Mouse (Mus musculus) hindbrain, embryonic 14.5 days (tissue): ENCODE results near the gene Irgc1. TPM values are rescaled to one million over a fixed set of nuclear protein-coding genes. Genes with fewer than 3 reads are reported as not detected.

Experiments used
- ATAC-seq: fragments of 200-750 bp; cut with Nextera tagmentation; 2 replicates; pipeline ENCODE4 v1.8.0; 2017; ENCODE audit warnings: moderate number of reproducible peaks, mild to moderate bottlenecking, moderate TSS enrichment, moderate library complexity; ENCODE audit not compliant: low FRiP score
- DNase-seq: peaks from one replicate; pipeline ENCODE4 v3.0.0-alpha.2; 2015; ENCODE audit warnings: low spot score
- H3K27ac ChIP-seq: fragments of 300-500 bp; sonication (generic); 2 replicates; pipeline ENCODE4 v1.5.1; 2014; ENCODE audit warnings: mild to moderate bottlenecking, moderate library complexity
- H3K27me3 ChIP-seq: fragments of 300-500 bp; sonication (generic); 2 replicates; pipeline ENCODE4 v1.6.1; 2014; ENCODE audit warnings: mild to moderate bottlenecking, low read length, mixed read lengths; ENCODE audit not compliant: control insufficient read depth, insufficient read depth
- H3K36me3 ChIP-seq: fragments of 300-500 bp; sonication (generic); replicated peaks from 2 replicates; pipeline ENCODE4 v1.6.1; 2014; ENCODE audit not compliant: control insufficient read depth, insufficient read depth
- H3K4me1 ChIP-seq: fragments of 300-500 bp; sonication (generic); replicated peaks from 2 replicates; pipeline ENCODE4 v1.6.1; 2014; ENCODE audit warnings: antibody characterized with exemption, low read length, mixed read lengths; ENCODE audit not compliant: control insufficient read depth, insufficient read depth
- H3K4me2 ChIP-seq: fragments of 300-500 bp; sonication (generic); replicated peaks from 2 replicates; pipeline ENCODE4 v1.6.1; 2014; ENCODE audit warnings: mild to moderate bottlenecking, moderate library complexity
- H3K4me3 ChIP-seq: fragments of 300-500 bp; sonication (generic); replicated peaks from 2 replicates; pipeline ENCODE4 v1.5.1; 2014; ENCODE audit warnings: mild to moderate bottlenecking, low read length
- H3K9ac ChIP-seq: fragments of 300-500 bp; sonication (generic); 2 replicates; pipeline ENCODE4 v1.6.1; 2014
- H3K9me3 ChIP-seq: fragments of 300-500 bp; sonication (generic); 2 replicates; pipeline ENCODE4 v1.6.1; 2016; ENCODE audit warnings: low read length; ENCODE audit not compliant: control insufficient read depth
- WGBS: fragments of 180-500 bp; shearing (Covaris S2); extraction: QIAGEN DNeasy Blood & Tissue Kit; methylation state at CpG from one replicate; pipeline ENCODE4 v1.1.7; 2014; 5-methylcytosine and 5-hydroxymethylcytosine counted together
- polyA plus RNA-seq: library from polyadenylated mRNA; unstranded; fragments of >200 nt; fragmentation: Nextera tagmentation; extraction: Ambion mirVana; gene quantifications from 2 replicates; pipeline ENCODE4 v1.2.1, GENCODE M21; 2014

Irgc1 gene
- polyA plus RNA-seq, 1 experiment from 2014 or later, result not detected

DNA sequence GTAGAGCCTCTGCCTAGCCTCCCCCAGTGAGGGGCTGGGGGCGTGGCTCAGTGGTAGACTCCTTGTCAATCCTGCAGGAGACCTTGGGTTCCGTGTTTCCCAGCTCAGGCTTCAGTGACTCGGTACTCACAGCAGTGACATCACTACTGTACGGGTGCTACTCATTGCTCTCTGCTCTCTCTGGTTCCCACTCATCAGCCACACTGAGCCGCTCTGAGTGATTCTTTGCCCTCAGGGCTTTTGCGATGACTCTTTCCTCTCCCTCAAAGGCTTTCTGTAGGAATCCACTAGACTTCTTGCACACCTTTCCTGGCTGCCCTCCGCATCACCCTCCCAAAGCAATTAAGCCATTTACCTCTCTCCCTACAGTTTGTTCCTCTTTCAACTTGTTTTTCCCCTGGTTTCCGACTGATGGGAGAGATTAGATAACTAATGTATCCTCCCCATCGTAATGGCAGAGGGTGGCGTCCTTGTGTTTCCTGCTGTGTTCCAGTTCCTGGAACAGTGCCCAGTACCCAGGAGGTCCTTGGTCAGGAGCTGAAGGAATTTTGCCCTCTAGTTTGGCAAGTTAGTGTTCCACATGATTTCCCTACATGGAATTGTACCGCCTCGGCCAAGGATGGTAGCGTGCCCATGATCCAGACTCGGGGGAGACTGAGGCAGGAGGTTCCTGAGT is 9.4 kb upstream of the Irgc1 start:
- no peaks in the 10 kb centered on the region; the same call in 1 of the 2 replicates for H3K27me3 ChIP-seq
- H3K9ac ChIP-seq, result no peak overlapping the region
- no peak overlapping the region for H3K27ac ChIP-seq
- H3K9me3 ChIP-seq, result no peaks in the 10 kb centered on the region
- 70% methylated on average over 14 of the region's 14 CpGs for WGBS
- peaks cover 5% of the 10 kb centered on the region; the same call in 1 of the 2 replicates for H3K4me1 ChIP-seq
- no peak overlapping the region for H3K4me3 ChIP-seq
- DNase-seq (no peak), ATAC-seq (no peak)
- no peaks in the 10 kb centered on the region for H3K36me3 ChIP-seq
- no peak overlapping the region for H3K4me2 ChIP-seq

DNA sequence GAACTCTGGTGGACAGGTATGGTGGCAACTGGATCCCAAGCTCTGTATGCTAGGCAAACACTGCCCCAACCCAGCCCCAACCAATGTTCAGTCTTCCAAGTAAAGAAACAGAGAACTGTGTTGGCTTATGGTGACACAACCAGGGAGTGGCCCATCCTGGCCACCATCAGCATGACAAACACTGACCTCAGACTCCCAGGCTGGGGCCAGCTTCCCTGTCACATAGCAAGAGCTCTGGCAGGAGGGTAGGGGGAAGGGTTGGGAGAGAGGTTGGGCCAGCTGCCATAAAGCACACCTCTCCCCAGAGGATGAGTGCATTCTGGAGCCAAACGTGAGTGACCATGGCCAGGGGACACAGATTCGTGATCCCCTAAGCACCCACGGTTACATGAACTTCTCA is 7.7 kb upstream of the Irgc1 start:
- Histone ChIP-seq H3K36me3 (no peaks in the 10 kb centered on the region), H3K4me2 (no peak overlapping the region), H3K9ac (no peak overlapping the region), H3K9me3 (no peaks in the 10 kb centered on the region), H3K27ac (no peak overlapping the region), H3K27me3 (no peaks in the 10 kb centered on the region; the same call in 1 of the 2 replicates), H3K4me3 (no peak overlapping the region), H3K4me1 (peaks cover 5% of the 10 kb centered on the region; the same call in 1 of the 2 replicates)
- no peak for ATAC-seq
- 68% methylated on average over 3 of the region's 3 CpGs for WGBS
- DNase-seq, result no peak

DNA sequence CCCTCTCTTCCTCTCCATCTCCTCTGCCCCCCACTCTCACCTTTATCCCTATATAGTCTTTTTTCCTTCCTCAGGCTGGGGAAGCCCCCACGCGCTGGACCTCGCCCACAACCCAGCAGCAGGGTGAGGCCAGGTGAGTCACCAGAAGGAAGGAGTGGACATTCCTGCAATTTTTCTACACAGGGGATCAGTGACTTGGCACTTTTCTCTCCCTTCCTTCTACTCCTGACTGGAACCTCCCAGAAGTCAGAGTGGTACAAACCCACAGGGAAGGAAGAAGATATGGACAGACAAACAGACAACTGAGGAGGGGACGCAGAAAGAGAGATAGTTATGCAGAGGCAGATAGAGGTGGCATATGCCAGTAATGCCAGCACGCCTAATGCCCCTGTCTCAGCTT is 7.3 kb upstream of the Irgc1 start:
- H3K4me2 ChIP-seq, result no peak overlapping the region
- no peak overlapping the region for H3K9ac ChIP-seq
- H3K36me3 ChIP-seq, result no peaks in the 10 kb centered on the region
- no peak overlapping the region for H3K27ac ChIP-seq
- no peaks in the 10 kb centered on the region for H3K9me3 ChIP-seq
- no peaks in the 10 kb centered on the region; the same call in 1 of the 2 replicates for H3K27me3 ChIP-seq
- no peak for DNase-seq
- H3K4me3 ChIP-seq, result no peak overlapping the region
- no peak for ATAC-seq
- peaks cover 5% of the 10 kb centered on the region; the same call in 1 of the 2 replicates for H3K4me1 ChIP-seq
- WGBS, result 86% methylated on average over 5 of the region's 5 CpGs

DNA sequence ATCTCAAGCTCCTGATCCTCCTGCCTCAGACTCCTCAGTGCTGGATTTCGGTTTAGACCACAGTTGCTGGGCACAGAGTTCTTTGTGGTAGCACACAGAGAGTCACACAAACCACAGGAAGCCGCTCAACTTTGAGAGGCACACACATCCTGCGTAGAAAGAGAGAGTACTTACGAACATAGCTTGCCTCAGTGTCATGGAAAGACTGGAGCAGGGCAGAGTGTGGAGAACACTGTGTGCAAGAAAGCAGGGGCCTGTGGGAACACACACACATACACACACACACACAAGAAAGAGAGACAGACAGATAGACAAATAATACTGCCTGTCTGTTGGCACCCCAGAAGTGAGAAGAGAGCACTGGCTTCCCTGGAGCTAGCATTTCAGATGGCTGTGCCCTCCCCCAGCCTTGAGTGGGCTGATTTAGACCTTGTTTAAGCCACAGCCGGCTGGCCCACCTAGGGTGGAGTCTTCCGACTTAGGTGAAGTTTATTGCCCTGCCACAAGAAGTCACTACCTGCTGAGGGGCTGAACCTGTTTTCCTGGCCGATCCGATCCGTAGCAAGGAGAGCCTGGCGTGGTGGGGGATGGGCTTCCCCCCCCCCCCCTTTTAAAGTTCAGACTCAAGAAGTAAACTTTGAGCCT is 5.8 kb upstream of the Irgc1 start:
- Histone ChIP-seq H3K9ac (no peak overlapping the region), H3K27ac (no peak overlapping the region), H3K9me3 (no peaks in the 10 kb centered on the region), H3K27me3 (no peaks in the 10 kb centered on the region; the same call in 1 of the 2 replicates), H3K4me2 (no peak overlapping the region), H3K4me1 (peaks cover 5% of the 10 kb centered on the region; the same call in 1 of the 2 replicates), H3K4me3 (no peak overlapping the region), H3K36me3 (no peaks in the 10 kb centered on the region)
- WGBS, result 67% methylated on average over 10 of the region's 10 CpGs
- DNase-seq (no peak), ATAC-seq (no peak)

DNA sequence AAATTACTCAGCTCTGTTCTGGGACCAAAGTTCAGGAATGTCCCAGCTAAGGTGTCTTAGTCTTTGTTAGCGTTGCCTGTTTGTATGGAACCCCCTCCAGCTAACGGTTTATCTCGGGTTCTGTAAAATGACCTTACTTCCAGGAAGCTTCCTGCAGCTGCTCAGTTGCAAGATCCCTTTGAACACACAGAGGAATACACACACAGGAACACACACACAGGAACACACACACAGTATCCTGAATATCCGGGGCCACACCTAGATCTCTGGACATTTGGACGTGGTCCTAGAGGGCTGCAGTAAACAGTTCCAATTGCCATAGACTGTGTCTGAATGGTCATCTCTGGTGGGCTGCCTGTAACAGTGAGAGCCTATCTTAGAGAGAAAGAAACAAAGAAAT is 3.6 kb upstream of the Irgc1 start:
- H3K36me3 ChIP-seq, result no peaks in the 10 kb centered on the region
- no peak overlapping the region for H3K27ac ChIP-seq
- no peaks in the 10 kb centered on the region for H3K27me3 ChIP-seq
- no peak overlapping the region for H3K4me2 ChIP-seq
- no peak overlapping the region for H3K4me3 ChIP-seq
- DNase-seq, result no peak
- WGBS, result 83% methylated on average over 5 of the region's 5 CpGs
- H3K9ac ChIP-seq, result no peak overlapping the region
- ATAC-seq, result no peak
- H3K4me1 ChIP-seq, result no peaks in the 10 kb centered on the region
- no peaks in the 10 kb centered on the region for H3K9me3 ChIP-seq

DNA sequence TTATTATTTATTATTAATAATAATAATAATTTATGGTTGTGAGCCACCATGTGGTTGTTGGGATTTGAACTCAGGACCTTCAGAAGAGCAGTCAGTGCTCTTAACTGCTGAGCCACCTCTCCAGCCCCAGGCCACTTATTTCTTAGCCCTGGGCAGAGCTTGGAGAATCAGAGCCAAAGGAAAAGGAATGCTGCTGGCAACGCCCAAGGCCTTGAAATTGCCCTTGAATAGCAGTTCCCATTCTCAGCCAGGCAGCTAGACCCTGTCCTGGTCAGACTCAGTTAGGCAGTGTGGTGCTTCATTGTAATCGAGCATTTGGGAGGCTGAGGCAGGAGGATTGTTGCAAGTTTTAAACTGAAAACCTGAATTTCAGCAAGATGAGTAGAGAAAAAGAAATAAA is 2.1 kb upstream of the Irgc1 start:
- 74% methylated on average over 2 of the region's 2 CpGs for WGBS
- Histone ChIP-seq H3K9me3 (no peaks in the 10 kb centered on the region), H3K4me2 (no peak overlapping the region), H3K4me3 (no peak overlapping the region), H3K36me3 (no peaks in the 10 kb centered on the region), H3K27ac (no peak overlapping the region), H3K27me3 (no peaks in the 10 kb centered on the region), H3K4me1 (no peaks in the 10 kb centered on the region), H3K9ac (no peak overlapping the region)
- ATAC-seq (no peak), DNase-seq (no peak)

DNA sequence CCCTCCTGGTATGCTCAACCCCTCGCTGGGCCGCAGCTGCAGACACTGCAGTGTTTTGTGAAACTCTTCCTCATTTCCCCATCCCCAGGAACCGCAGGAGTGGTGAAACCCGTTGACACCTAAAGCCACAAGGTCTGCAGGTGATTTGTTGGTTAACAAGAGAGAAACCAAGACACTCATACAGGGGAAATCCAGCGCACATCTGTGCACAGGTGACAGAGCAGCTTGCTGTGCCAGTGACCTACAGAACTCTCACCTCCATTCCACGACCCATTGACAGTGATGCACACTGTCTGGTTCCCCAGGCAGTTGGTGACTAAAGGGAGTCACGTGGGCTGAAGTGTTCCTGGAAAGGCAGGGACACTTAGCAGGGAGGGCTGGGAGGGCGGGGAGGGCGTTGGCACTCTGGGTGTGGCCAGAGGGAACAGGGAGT is 1.5 kb downstream of the Irgc1 start:
- Histone ChIP-seq H3K4me1 (no peaks in the 10 kb centered on the region), H3K36me3 (no peaks in the 10 kb centered on the region), H3K4me2 (no peak overlapping the region), H3K4me3 (no peak overlapping the region), H3K9me3 (no peaks in the 10 kb centered on the region), H3K27me3 (no peaks in the 10 kb centered on the region), H3K27ac (no peak overlapping the region), H3K9ac (no peak overlapping the region)
- no peak for DNase-seq
- no peak for ATAC-seq
- WGBS, result 70% methylated on average over 9 of the region's 9 CpGs

DNA sequence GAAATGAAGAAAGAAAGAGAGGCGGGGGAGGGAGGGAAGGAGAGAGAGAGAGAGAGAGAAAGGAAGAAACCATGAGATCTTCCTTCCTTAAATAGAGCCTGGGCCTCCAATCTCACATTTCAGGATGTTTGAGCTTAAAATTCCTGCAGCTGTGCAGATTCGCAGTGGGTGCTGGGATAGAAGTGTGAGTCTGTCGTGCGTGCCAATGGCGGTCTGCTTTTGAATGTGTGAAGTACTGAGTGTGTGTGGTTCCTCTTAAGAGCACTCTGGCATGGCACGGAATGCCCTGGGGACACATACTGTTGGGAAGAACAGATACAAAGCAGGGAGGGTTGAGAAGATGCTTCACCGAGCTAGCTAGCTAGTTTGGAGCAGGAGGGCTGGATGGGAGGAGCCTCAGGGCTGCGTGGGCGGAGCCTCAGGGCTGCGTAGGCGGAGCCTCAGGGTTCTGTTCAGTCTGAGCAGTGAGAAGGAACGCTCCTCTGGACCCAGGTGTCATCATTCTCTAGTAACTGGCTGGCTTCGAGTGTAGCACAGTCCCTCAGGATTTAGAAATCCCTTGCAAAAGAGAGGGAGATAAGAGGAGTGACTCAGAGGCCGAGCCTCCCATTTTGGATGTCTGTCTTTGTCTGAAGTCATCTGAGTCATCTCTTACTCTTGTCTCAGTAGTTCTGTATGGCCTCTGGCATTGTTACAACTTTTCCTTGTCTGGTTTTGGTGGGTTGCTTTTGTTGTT is 3.1 kb downstream of the Irgc1 start:
- ATAC-seq (no peak), DNase-seq (no peak)
- Histone ChIP-seq H3K4me2 (no peak overlapping the region), H3K9me3 (no peaks in the 10 kb centered on the region), H3K4me1 (no peaks in the 10 kb centered on the region), H3K4me3 (no peak overlapping the region), H3K27me3 (no peaks in the 10 kb centered on the region), H3K27ac (no peak overlapping the region), H3K36me3 (no peaks in the 10 kb centered on the region), H3K9ac (no peak overlapping the region)
- 66% methylated on average over 14 of the region's 14 CpGs for WGBS

DNA sequence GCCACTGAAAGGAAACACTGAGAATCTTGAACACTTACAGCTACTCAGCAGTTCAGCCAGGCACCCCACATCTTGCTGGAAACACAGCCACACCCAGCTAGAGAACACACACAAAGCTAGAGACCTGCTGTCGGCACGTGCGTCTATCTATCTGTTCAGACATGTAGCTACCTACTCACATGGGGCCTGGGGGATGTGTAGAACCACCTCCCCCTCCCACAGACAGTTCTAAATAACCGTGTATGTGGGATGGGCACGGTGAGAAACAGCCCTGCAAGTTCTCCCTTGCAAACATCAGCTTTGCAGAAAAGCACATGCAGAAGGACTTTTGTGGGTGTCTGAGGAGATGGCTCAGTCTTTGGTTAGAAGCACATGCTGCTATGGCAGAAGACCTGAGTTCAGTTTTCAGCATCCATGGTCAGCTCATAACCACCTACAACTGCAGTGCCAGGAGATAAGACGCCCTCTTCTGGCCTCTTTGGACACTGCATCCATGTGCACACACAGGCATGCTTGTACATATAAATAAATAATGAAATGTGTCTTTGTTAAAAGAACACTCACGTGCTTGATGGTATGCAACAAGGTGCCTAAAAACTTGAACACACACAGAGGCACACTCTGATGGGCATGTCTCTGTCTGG is 5.3 kb downstream of the Irgc1 start:
- ATAC-seq (no peak), DNase-seq (no peak)
- H3K27me3 ChIP-seq, result no peaks in the 10 kb centered on the region
- H3K27ac ChIP-seq, result no peak overlapping the region
- H3K9ac ChIP-seq, result no peak overlapping the region
- H3K4me3 ChIP-seq, result no peak overlapping the region
- WGBS, result 84% methylated on average over 7 of the region's 7 CpGs
- no peak overlapping the region for H3K4me2 ChIP-seq
- no peaks in the 10 kb centered on the region for H3K9me3 ChIP-seq
- no peaks in the 10 kb centered on the region for H3K36me3 ChIP-seq
- H3K4me1 ChIP-seq, result no peaks in the 10 kb centered on the region
